Mouse (Mus musculus) thymus, adult 2 months (tissue): ENCODE results near the gene Phykpl.

Experiments
- CTCF ChIP-seq: fragments of 200-500 bp; IDR thresholded peaks from 2 replicates; pipeline ENCODE4 v1.5.1; 2012; ENCODE audit warnings: mild to moderate bottlenecking, control low read depth, low read length, moderate library complexity, borderline replicate concordance; ENCODE audit not compliant: control insufficient read depth, poor library complexity, insufficient read depth; ENCODE audit errors: extremely low read depth
- POLR2A ChIP-seq: fragments of 200-500 bp; IDR thresholded peaks from 2 replicates; pipeline ENCODE4 v1.6.1; 2012; ENCODE audit warnings: mild to moderate bottlenecking, low read length, control low read depth, moderate library complexity; ENCODE audit not compliant: control insufficient read depth, poor library complexity, insufficient read depth; ENCODE audit errors: extremely low read depth

- TF ChIP-seq CTCF (no peak), POLR2A (no peak)
Measured at GRCm38 (mm10) chr11:51563276-51563675, 21.3 kb upstream of the Phykpl start.
